Mouse (Mus musculus): ENCODE measurements around the gene Gpr152.

The Gpr152 gene

DNA sequence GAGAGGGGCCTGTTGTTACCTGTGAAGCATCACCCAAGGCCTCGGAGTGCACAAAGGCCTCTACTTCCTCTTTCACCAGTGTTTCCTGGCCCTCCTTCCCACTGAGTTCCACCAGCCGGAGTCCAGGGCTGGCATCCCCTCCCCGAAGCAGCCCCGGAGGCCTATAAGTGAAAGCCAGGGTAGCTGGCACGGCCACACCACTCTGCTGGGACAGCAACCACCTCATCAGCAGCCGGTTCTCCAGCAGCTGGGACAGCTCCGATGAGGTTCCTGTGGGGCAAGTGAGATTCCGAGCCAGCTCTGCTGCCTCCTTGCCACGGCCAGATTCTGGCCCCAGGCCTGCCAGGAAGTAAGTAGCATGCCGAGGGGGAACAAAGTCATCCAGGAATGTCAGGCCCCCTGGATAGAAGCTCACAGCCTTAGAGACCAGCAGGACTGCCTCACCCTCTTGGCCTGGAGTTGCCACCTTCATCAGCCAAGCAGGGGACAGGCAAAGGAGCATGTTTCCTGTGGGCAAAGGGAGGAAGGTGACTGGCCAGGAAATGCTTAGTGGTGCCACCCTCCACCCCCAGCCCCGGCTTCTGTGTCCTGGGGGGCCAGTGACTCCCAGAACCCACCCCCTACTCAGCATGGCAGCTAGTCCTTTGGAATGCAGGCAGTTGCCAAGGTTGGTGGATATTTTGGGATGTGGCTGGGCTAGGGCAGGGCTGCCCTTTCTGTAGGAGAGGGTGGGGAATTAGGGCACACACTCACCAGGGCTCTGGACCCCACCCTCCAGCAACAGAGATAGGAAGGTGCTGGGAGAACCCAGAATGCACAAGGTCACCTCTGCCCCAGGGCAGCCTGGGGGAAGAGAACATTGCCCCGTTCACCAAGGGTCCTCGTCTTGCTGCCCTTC, 32.1 kb downstream of the Gpr152 start:
- no peak for DNase-seq (ENCODE audit: low read depth, low spot score)

DNA sequence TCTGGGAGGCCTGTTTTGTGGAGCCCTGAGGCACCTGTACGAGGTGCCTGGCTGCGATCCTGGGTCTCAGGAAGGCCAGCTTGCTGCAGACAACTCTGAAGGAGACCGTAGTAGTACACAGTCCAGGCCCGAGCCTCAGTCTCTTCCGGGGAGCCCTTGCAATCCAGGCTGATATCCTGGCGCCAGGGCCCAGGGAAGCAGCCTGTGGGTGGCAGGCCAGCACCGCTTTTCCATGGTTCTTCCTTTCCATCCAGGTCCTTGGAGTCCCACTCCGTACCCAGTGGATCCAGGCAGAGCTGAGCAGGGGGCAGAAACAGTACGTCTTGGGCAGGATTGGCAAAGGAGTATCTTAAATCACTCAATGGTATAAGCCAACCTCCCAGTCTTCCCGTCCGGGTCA, 33.3 kb downstream of the Gpr152 start:
- no peak for DNase-seq (ENCODE audit: low read depth, low spot score)

DNA sequence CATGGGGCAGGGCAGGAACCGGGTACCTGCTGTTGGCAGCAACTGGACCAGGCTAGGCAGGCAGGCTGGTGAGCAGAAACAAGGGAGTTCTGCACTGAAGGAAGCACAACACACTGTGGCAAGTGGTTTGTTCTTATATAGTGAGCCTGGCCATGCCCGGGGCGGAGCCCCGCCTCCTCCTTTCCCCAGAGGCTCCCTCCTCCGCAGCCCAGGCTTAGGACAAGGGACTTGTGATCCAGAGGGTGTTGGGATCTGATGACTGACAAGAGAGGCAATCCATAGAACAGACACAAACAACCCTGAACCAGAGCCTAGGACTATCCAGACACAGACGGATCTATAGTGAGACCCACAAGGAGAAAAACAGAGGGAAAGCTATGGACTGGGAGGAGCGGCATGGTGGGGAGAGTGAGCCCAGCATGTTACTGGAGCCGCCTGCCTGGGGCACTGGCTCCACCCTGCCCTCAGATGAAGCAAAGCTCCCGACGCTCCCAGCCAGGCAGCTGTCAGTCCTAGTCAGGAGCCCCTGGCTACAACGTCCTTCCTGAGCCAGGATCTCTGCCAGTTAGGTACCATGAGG, 35.9 kb downstream of the Gpr152 start, which contains the start of gene Carns1:
Gene Carns1, minus strand, starts transcription at position 112 of the 580 bp plus-strand sequence.
- DNase-seq (ENCODE audit: low read depth, low spot score) = no peak

DNA sequence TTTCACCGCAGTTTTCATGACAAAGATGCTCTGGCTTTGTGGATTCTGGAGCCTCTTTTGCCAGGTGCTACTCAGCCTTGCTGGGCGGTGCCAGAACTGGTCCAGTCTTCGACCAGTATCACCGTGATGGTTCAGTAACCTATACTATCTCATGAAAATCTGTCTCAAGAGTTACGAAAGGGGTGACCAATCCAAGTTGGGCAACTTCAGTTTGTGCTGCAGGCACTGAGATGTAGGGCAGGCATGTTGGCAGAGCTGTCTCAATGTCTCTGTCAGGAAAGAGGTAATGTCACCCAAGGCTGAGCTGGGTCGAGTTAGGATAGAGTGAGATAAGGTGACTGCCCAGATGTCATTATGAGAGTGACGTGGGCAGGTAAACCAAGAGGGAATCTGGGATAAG, 40.8 kb downstream of the Gpr152 start:
- DNase-seq (ENCODE audit: low read depth, low spot score) = no peak

DNA sequence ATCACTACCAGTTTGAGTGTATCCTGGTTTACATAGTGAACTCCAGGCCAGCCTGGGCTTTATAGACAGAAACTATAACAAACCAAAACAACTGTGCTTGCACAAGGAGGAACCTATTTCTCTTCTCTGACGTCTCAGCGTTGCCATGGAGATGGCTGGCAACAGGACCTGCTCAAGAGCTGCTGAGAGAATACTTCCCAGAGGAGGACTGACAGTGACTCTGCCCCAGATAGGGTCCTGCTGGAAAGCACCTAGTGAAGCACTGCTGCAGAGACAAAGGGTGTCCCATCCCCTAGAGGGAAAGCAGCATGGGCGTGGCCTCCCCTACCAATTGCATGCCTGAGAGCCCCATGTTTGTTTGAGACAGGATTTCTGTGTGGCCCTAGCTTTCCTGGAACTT, 42.3 kb downstream of the Gpr152 start:
- DNase-seq (ENCODE audit: low read depth, low spot score) = peak; percentile 79

DNA sequence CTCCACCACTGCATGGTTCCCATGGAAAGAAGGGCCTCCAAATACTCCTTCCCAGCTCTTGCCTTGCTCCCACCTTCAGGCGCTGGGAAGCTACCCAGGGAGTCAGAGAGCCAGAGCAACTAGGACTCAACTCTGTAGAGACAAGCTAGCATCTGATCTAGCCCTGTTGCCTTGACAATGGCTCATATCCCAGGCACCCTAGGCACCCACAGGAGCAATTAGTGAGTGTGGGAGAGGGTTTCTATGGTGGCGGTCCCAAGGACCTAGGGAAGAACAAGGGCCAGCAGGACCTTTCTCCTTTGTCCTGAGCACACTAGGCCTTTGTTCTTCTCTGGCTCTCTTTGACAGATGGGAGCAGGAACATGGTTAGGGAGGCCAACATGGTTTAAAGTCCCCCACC, 44.1 kb downstream of the Gpr152 start:
- DNase-seq (ENCODE audit: low read depth, low spot score) = no peak

DNA sequence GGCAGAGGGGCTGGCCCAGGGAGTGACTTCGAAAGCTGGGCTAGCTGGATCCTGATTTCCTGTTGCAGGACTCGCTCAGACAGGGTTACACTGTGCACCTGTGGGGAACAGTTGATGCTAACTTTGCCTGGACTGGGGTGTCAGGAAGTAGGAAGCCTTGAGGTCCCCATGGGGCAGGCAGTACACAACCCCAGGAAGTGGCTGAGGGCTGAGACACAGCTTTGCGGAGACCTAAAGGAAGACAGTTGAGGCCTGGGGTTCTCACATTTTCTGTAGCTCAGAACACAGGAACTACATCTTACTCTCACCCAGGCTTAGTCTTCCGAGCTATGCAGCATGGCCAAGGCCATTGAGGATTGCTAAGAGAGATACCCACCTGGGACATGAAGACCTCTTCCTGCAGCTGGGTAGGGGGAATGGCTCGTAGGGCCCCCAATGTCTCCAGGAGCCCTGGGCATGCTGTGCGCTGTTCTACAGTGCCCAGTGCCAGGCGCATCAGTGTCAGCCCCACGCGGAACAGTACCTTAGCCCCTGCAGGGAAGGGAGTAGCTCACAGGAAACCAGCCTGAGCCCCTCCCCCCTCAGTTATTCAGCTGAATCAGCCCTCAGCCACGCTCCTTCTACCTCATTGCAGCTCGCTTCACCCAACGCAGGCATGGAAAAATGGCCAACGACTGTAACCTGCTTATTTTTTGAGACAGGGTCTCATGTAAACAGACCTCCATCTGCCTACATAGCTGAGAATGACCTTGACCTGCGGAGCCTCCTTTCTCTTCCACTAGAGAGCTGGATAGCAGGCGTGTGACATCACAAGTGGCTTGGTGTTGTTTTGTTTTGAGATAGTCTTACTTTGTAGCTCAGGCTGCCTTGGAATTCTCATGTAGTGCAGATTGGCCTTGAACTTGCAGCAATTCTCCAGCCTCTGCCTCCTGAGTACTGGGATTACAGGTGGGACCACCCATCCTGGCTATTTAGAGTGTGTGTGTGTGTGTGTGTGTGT, 45.7 kb downstream of the Gpr152 start:
- no peak for DNase-seq (ENCODE audit: low read depth, low spot score)

DNA sequence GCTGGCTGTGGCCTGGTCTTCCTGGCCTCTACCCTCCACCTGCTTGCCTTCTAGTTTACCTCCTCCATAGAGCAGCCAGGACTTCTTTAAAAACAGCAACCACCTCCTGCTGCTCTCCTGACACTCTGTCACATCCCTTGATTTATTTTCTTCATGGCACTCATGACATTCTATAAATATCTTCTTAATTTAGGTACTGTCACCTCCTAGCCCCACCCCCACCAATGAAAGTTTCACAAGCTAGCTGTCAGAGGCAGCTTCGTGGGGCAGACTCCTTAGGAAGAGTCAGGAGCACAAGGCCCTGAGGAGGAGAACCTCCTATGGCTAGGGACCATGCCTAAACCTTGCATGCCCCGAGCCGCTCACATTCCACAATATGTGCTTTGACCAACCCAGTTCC, 47.7 kb downstream of the Gpr152 start:
- no peak for DNase-seq (ENCODE audit: low read depth, low spot score)

DNA sequence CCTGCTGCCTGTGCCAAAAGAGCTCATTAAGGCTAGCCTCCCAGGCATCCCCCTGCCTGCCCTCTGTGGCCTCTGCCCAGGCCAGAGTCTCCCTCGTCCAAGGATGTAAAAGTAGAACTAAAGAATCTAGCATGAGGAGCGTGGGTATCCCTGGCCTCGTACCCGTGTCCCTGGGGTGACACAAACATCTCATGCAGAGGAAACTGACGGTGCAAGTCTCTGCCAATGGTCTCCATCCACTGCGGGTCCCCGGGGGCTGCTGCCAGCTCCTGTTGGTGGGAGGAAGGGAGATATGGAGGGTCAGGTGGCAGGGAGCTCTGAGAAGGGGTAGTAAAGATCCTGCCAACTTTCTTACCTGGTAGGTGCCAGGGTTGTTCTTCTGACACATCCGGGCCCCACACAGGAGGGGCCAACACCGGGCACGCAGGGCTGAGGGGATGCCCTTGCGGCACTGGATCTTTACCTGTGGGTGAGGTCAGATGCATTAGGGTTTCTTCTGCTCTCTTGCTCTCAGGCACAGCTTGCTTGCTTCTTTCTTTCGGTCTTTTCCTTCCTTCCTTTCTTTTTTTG, 49.5 kb downstream of the Gpr152 start:
- DNase-seq (ENCODE audit: low read depth, low spot score) = no peak

DNA sequence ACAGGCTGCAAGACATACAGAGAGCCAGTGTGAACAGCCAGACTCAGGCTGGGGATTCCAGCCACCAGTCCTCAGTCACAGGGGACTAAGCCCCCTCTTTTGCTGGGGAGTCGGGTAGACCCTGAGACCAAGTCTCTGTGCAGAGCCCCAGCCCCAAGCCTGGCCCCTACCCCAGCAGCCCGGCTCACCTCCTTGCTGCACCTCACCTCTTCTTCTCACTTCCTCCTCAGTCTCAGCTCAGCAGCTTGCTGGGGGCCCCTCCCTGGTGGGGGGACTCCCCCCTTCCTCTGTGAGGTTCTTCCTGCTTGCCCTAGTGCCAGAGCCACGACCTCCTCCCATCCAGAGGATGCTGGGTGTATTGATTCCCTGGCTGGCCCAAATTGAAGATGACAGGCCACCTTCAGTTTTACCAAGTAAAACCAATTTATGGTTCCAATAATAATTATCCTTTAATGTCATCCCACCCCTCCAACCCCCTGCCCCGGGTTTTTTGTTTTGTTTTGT, 51.3 kb downstream of the Gpr152 start, which contains the start of gene Tbc1d10c:
Gene Tbc1d10c, minus strand, starts transcription at position 454 of the 504 bp plus-strand sequence.
- no peak for DNase-seq (ENCODE audit: low read depth, low spot score)

DNA sequence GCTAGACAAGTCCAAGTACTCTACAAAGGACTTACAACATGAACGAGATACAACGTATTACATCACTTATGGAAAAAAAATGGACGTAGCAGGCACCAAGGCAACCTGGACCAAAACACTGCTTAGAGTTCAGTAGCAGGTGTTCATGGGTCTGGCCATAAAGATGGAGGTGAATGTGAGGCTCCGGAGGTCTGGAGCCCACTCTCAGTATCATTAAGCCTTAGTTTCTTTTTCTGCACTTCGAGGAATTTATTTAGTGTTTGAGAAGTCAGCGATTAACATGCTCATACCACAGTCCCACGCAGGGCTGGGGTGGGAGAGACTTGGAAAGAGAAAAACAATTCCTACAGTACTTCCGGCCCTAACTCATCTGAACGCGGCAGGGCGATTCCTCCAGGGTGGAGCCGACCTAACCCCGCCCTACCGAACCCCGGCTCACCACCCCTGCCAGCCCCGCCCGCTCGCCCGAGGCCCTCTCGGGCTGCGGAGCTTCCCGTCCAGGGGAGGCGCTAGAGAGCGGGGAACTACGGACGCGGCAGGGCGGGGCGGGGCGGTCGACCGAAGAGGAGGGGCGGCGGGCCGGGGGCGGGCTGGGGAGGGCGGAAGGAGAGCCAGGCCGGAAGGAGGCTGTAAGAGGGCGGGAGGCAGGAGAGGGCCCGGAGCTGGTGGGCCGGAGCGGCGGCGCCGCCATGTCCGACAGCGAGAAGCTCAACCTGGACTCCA, 52.1 kb downstream of the Gpr152 start, which contains the start of gene Ppp1ca:
Gene Ppp1ca, plus strand, starts transcription at position 538 of the 723 bp plus-strand sequence.
- peak; percentile 80 for DNase-seq (ENCODE audit: low read depth, low spot score)

DNA sequence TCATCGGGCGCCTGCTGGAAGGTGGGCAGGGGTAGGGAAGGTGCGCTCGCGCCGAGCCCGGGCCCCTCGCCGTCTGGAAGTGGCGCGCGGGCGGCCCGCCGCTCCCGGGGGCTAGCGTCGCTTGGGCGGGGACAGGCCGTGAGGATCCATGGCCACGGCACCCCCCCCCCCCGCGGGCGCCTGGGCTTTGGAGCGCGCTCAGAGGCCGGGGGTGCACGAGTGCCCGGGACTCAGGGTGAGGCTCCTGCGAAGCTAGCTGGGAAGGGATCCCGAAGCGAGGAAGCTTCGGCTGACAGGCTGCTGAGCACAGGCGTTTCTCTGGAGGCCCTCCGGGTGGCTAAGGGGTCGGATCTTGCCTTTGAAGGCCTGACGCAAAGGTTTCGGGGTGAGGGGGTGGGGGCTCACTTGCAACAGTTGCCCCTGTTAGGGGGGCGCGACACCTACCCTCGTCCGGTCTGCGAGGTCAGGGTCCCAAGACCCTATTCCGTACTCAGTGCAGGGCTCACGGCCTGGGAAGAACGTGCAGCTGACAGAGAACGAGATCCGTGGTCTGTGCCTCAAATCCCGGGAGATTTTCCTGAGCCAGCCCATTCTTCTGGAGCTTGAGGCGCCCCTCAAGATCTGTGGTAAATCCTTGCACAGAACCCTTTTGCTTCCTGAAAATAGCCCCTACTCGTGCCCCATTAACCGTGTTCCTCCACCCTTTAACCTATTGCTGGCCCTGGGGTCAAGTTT, 52.8 kb downstream of the Gpr152 start:
- DNase-seq (ENCODE audit: low read depth, low spot score) = no peak

DNA sequence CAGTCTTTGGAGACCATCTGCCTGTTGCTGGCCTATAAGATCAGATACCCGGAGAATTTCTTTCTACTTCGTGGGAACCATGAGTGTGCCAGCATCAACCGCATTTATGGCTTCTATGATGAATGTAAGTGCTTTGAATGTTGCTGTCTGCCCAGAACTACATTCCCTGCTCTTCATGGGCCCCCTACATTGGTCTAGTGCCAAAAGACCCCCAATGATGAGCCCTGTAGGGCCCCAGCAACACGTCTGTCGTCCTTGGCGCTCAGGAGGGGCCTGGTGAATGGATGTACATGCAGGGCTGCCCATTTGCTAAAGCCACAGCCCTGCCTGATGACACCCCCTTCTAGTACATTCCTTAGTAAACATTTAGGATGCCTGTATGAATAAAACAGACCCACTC, 53.5 kb downstream of the Gpr152 start:
- DNase-seq (ENCODE audit: low read depth, low spot score) = no peak

DNA sequence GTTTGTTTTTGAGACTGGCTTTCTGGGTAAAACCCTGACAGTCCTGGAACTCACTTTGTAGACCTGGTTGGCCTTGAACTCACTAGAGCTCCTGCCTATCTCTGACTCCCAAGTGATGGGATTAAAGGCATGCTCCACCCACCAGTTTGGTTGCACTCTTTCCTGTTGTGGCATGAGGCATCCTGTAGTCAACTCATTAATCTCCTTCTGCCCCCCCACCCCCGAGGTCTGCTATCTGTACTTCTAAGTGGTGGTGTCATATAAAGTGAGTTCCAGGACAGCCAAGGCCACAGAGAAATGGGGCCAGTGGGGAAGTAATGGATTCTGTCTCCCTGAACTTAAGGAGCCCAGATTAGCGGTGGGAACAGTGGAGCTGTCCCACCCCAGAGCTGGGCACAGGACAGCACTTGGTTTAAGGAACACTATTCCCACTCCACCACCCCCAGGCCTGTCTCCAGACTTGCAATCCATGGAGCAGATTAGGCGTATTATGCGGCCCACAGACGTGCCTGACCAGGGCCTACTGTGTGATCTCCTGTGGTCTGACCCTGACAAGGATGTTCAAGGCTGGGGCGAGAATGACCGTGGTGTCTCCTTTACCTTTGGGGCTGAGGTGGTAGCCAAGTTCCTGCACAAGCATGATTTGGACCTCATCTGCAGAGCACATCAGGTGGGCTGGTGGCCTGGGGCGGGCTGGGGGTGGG, 54.6 kb downstream of the Gpr152 start:
- DNase-seq (ENCODE audit: low read depth, low spot score) = no peak

DNA sequence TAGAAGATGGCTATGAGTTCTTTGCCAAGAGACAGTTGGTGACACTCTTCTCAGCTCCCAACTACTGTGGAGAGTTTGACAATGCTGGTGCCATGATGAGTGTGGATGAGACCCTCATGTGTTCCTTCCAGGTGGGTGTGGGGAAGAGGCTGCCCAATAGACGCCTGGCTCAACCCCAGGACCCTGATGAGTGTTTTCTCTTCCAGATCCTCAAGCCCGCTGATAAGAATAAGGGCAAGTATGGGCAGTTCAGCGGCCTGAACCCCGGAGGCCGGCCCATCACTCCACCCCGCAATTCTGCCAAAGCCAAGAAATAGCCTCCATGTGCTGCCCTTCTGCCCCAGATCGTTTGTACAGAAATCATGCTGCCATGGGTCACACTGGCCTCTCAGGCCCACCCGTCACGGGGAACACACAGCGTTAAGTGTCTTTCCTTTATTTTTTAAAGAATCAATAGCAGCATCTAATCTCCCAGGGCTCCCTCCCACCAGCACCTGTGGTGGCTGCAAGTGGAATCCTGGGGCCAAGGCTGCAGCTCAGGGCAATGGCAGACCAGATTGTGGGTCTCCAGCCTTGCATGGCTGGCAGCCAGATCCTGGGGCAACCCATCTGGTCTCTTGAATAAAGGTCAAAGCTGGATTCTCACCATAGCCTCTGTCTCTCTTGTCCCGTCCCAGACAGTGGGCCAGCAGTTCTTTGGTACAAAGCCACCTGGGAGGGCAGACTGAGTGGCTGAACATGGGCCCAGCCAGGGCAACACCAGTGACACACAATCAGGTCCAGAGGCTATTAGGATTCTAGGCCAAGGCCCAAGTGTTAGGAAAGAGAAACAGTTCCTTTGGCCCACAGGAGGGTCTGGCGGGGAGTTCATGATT, 55.4 kb downstream of the Gpr152 start:
- no peak for DNase-seq (ENCODE audit: low read depth, low spot score)
